Mouse (Mus musculus) midbrain, embryonic 14.5 days (tissue): Measurements from ENCODE around the gene Rrnad1. TPM values are rescaled to one million over a fixed set of nuclear protein-coding genes. Genes with fewer than 3 reads are reported as not detected.

Experiments used
- ATAC-seq: fragments of 200-750 bp; cut with Nextera tagmentation; 2 replicates; pipeline ENCODE4 v1.8.0; 2017; ENCODE audit warnings: moderate number of reproducible peaks, moderate library complexity; ENCODE audit not compliant: low FRiP score, low TSS enrichment
- DNase-seq: peaks from one replicate; pipeline ENCODE4 v3.0.0-alpha.2; 2015
- H3K27ac ChIP-seq: fragments of 300-500 bp; sonication (generic); replicated peaks from 2 replicates; pipeline ENCODE4 v1.5.1; 2014; ENCODE audit warnings: mild to moderate bottlenecking, low read depth, low read length, moderate library complexity
- H3K27me3 ChIP-seq: fragments of 300-500 bp; sonication (generic); 2 replicates; pipeline ENCODE4 v1.6.1; 2014; ENCODE audit warnings: low read length, control low read depth, mixed read lengths; ENCODE audit not compliant: control insufficient read depth, insufficient read depth
- H3K36me3 ChIP-seq: fragments of 300-500 bp; sonication (generic); 2 replicates; pipeline ENCODE4 v1.6.1; 2014; ENCODE audit warnings: low read length, control low read depth; ENCODE audit not compliant: control insufficient read depth, insufficient read depth
- H3K4me1 ChIP-seq: fragments of 300-500 bp; sonication (generic); 2 replicates; pipeline ENCODE4 v1.6.1; 2014; ENCODE audit warnings: mild to moderate bottlenecking, antibody characterized with exemption, low read length, control low read depth; ENCODE audit not compliant: control insufficient read depth, insufficient read depth
- H3K4me2 ChIP-seq: fragments of 300-500 bp; sonication (generic); 2 replicates; pipeline ENCODE4 v1.6.1; 2014; ENCODE audit warnings: mild to moderate bottlenecking, low read length, moderate library complexity
- H3K4me3 ChIP-seq: fragments of 300-500 bp; sonication (generic); replicated peaks from 2 replicates; pipeline ENCODE4 v1.5.1; 2014; ENCODE audit warnings: low read depth, low read length
- H3K9ac ChIP-seq: fragments of 300-500 bp; sonication (generic); replicated peaks from 2 replicates; pipeline ENCODE4 v1.6.1; 2014; ENCODE audit warnings: mild to moderate bottlenecking, low read length, moderate library complexity
- H3K9me3 ChIP-seq: fragments of 300-500 bp; sonication (generic); 2 replicates; pipeline ENCODE4 v1.6.1; 2016; ENCODE audit warnings: low read length, control low read depth, mixed read lengths; ENCODE audit not compliant: control insufficient read depth
- WGBS: fragments of 180-500 bp; shearing (Covaris S2); extraction: QIAGEN DNeasy Blood & Tissue Kit; methylation state at CpG from one replicate; pipeline ENCODE4 v1.1.7; 2014; 5-methylcytosine and 5-hydroxymethylcytosine counted together
- polyA plus RNA-seq: library from polyadenylated mRNA; unstranded; fragments of >200 nt; fragmentation: Nextera tagmentation; extraction: Ambion mirVana; gene quantifications from 2 replicates; pipeline ENCODE4 v1.2.1, GENCODE M21; 2014

Gene Rrnad1
- 19.1 and 21.7 TPM in 2 replicates for polyA plus RNA-seq

DNA sequence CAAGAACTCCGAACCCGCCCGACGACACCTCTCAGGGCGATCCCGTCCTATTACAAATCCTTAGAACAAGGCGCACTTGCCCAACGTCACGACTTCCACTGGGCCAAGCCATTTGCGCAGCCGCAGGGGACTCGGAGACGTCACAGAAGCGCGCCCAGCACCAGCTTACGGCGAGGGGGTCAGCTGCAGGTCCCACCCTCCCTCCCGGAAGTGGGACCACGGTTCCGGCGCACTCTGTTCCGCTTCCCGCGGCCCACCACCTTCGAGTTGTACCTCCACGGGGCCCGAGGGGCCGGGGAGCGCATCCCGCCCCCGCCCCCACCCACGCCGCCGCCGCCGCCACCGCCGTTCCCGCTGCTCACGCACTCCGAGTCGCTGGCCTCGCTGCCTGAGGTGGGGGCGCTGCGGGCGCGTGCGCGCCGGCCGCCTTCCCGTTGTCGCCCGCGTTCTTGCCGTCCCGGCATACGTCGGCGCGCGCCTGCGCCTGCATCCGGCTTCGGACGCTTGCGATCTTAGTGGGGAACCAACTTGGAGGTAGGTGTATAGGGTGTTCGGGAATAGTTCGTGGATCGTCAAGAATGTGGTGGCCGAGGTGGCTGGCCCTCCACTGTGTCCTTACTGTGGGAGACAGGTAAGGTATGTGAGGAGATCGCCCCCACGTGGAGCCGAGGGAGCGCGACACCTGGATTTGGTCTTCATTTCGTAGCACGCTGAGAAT, at the start of gene Rrnad1, which contains the start of gene Isg20l2:
TSS of gene Rrnad1 (minus strand) at position 640 of the 718 bp plus-strand sequence.
TSS of gene Isg20l2 (plus strand) at position 237 of the 718 bp plus-strand sequence.
- under 1% methylated on average over 78 of the region's 78 CpGs for WGBS
- Histone ChIP-seq H3K36me3 (peaks cover 57% of the 10 kb centered on the region), H3K27me3 (no peaks in the 10 kb centered on the region), H3K4me2 (peak within 1 kb of the TSS; percentile 82), H3K4me1 (peaks cover 11% of the 10 kb centered on the region), H3K4me3 (peak within 1 kb of the TSS; percentile 93), H3K9me3 (no peaks in the 10 kb centered on the region), H3K27ac (peak within 1 kb of the TSS; percentile 88), H3K9ac (peak within 1 kb of the TSS; percentile 85)
- DNase-seq, result peak; percentile 99
- peak; percentile 98 for ATAC-seq

DNA sequence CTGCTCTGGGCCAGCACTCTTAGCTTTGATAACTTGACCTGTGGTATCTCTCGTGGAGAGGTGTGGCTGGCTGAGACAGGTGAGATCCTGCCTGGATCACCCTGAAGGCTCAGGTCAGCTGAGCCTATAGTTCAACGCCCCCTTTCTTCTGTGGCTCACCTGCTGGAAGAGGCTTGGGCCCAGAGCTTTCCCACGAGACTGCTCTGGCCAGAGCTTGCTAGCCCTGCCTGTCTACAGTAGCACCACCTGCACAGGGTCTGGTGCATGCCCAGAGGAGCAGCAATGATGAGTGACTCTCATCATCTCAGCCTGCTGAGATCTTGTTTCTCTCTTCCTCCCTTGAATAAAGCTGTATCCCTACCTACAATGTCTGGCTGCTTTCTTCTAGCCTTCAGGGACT, 49.6 kb upstream of the Rrnad1 start:
- no peak for DNase-seq
- Histone ChIP-seq H3K4me3 (no peak overlapping the region), H3K36me3 (peaks cover 7% of the 10 kb centered on the region), H3K27ac (no peak overlapping the region), H3K9me3 (no peaks in the 10 kb centered on the region), H3K4me1 (peaks cover 20% of the 10 kb centered on the region), H3K27me3 (no peaks in the 10 kb centered on the region), H3K4me2 (no peak overlapping the region), H3K9ac (no peak overlapping the region)
- WGBS, result 66% methylated on average over 3 of the region's 3 CpGs
- no peak for ATAC-seq

GRCm38 (mm10) chr3:87979493-87979892, 49.0 kb upstream of the Rrnad1 start:
- H3K4me3 ChIP-seq, result no peak overlapping the region
- peaks cover 17% of the 10 kb centered on the region for H3K4me1 ChIP-seq
- ATAC-seq (no peak), DNase-seq (no peak)
- no peak overlapping the region for H3K9ac ChIP-seq
- H3K27ac ChIP-seq, result no peak overlapping the region
- H3K4me2 ChIP-seq, result no peak overlapping the region
- no peaks in the 10 kb centered on the region for H3K27me3 ChIP-seq
- H3K9me3 ChIP-seq, result no peaks in the 10 kb centered on the region
- 87% methylated on average over 5 of the region's 5 CpGs for WGBS
- H3K36me3 ChIP-seq, result peaks cover 7% of the 10 kb centered on the region

DNA sequence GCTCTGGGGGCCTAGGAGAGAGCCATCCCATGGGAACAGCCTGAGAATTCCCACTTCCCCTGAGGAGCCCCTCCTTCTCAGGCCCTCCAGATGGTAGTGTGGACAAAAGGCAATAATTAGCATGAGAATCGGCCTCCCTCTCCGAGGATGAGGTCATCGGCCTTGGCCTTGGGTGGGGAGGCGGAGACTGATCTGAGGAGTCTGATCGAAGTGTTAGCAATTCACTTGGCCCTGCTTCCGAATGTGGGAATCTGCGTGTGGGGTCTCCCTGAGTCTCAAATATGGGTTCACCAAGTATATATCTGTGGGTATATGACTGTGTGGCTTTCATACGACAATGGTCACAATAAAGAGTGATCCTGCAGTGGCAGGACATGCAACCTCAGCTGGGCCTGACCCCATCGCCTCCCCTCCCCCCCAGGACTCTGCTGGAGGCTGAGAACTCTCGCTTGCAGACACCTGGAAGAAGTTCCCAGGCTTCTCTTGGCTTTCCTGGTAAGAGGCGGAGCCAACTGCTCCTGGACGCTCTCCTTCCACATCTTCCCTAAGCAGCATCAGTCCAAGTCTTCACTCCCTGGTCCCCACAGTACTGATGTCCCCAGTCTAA, 44.0 kb upstream of the Rrnad1 start:
- peak; percentile 82 for DNase-seq
- no peaks in the 10 kb centered on the region for H3K27me3 ChIP-seq
- peaks cover 7% of the 10 kb centered on the region for H3K36me3 ChIP-seq
- no peaks in the 10 kb centered on the region for H3K9me3 ChIP-seq
- peak overlapping the region; percentile 94 for H3K4me2 ChIP-seq
- H3K4me1 ChIP-seq, result peaks cover 30% of the 10 kb centered on the region
- peak; percentile 57 for ATAC-seq
- 0 out of 2 replicates have a peak overlapping the region, but pooled peaks have one; percentile 7 for H3K4me3 ChIP-seq
- H3K9ac ChIP-seq, result no peak overlapping the region; the same call in 1 of the 2 replicates
- H3K27ac ChIP-seq, result peak overlapping the region; percentile 66; the same call in 1 of the 2 replicates
- WGBS, result 4% methylated on average over 12 of the region's 12 CpGs

DNA sequence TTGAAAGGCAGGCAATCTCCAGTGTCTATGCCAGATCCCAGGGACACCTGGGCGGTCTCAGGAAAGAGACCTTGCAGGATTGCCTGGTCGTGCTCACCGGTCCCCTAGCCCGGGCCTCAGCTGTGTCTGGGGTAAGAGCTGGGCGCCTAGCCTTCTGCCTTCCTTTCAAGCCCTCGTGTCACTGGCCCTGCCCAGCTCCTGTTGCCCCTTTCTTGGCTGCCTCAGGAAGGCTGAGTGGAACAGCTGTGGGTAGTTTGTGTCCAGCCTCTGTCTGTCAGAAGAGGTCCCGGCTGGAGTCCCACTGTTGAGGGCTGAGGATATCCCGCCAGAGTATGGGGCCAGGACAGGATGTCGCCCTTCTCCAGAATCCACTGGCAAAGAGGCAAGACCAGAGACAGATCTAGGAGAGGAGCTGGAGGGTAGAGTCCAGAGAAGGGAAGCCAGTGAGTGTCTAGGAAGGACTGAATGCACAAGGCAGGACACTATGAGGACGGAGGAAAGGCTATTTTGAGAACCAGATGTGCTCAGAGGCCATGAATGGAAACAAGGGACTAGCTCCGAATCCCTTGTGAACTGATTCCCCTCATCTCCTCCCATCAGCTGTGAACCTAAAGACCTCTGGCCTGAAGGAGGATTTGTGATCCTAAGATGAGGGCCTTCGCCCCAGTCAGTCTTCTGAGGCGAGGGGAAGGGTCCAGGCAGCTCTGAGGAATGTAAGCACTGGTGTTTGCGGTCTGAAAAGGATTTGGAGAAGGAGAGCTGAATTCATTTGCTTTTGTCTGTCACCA, 43.3 kb upstream of the Rrnad1 start:
- 7% methylated on average over 14 of the region's 14 CpGs for WGBS
- Histone ChIP-seq H3K27ac (peak overlapping the region; percentile 66), H3K36me3 (peaks cover 7% of the 10 kb centered on the region), H3K4me3 (peak overlapping the region; percentile 58), H3K4me2 (peak overlapping the region; percentile 94), H3K9ac (peak overlapping the region; percentile 71; the same call in 1 of the 2 replicates), H3K27me3 (no peaks in the 10 kb centered on the region), H3K4me1 (peaks cover 30% of the 10 kb centered on the region), H3K9me3 (no peaks in the 10 kb centered on the region)
- DNase-seq, result no peak
- no peak; the same call in none of the 2 replicates for ATAC-seq

GRCm38 (mm10) chr3:87972776-87973175, 42.3 kb upstream of the Rrnad1 start:
- Histone ChIP-seq H3K4me3 (peak overlapping the region; percentile 58), H3K36me3 (peaks cover 7% of the 10 kb centered on the region; the same call in 1 of the 2 replicates), H3K4me2 (peak overlapping the region; percentile 94), H3K4me1 (peaks cover 30% of the 10 kb centered on the region), H3K9ac (peak overlapping the region; percentile 71), H3K27me3 (no peaks in the 10 kb centered on the region), H3K27ac (peak overlapping the region; percentile 66), H3K9me3 (no peaks in the 10 kb centered on the region)
- ATAC-seq, result no peak
- 18% methylated on average over 5 of the region's 5 CpGs for WGBS
- no peak for DNase-seq

- Histone ChIP-seq H3K9ac (peak overlapping the region; percentile 71), H3K4me3 (peak overlapping the region; percentile 58), H3K27me3 (no peaks in the 10 kb centered on the region), H3K9me3 (no peaks in the 10 kb centered on the region), H3K27ac (peak overlapping the region; percentile 66), H3K4me2 (peak overlapping the region; percentile 94), H3K4me1 (peaks cover 30% of the 10 kb centered on the region), H3K36me3 (peaks cover 7% of the 10 kb centered on the region; the same call in 1 of the 2 replicates)
- WGBS, result 5% methylated on average over 8 of the region's 8 CpGs
- peak; percentile 48 for DNase-seq
- ATAC-seq, result 0 out of 2 replicates have a peak, but pooled peaks have one; percentile 19
These were observed 41.7 kb upstream of the Rrnad1 start for GRCm38 (mm10) chr3:87972203-87972664.
